ENCODE assay signal across 9 mouse cellular contexts in genomic region chr5:29293194-29293593, GRCm38 (mm10).
A peak's percentile ranks its signal among the peaks of the same experiment; 100 is the strongest.
DNase-seq lines count a peak whose midpoint lies in the region; ATAC-seq and TF ChIP-seq lines count a peak whose summit lies in the region.
"Had no signal": no experiment of that assay in that cellular context is flagged by ENCODE, and none has a peak within 500 bp of the region (broad histone marks: within the 10 kb centered on the region; RNA-seq: fewer than 3 reads in every experiment).

No protein-coding gene starts in this region.

- intact Hi-C loops in heart, postnatal 36 days (cut with DNase I) = loop anchor here (5.0 kb wide), 1 partner anchor 841 kb away; no protein-coding TSS in a partner anchor
- intact Hi-C loops in left cerebral cortex, postnatal 25 days (cut with DNase I) = loop anchor here (2.0 to 5.0 kb wide), 2 partner anchors 826 to 842 kb away; partner anchors contain the start of gene Shh

- H3K9ac ChIP-seq in liver, adult 2 months (ENCODE audit: low read depth, low read length) = no peak overlapping the region
- H3K9ac ChIP-seq in liver, embryonic 11.5 days (ENCODE audit: low read depth, low read length) = no peak overlapping the region

- 33% methylated on average over 2 of the region's 2 CpGs for WGBS in liver, adult 2 months
- WGBS in liver, embryonic 11.5 days = 18% methylated on average over 2 of the region's 2 CpGs

- no peak overlapping the region for H3K27ac ChIP-seq in liver, adult 2 months (replicated peaks; ENCODE audit: insufficient read depth, low read depth, low read length)
- H3K27ac ChIP-seq in liver, embryonic 11.5 days (ENCODE audit: low read depth, low read length) = no peak overlapping the region

- H3K4me2 ChIP-seq in liver, embryonic 11.5 days = no peak overlapping the region

- no peaks in the 10 kb centered on the region for H3K9me3 ChIP-seq in liver, embryonic 11.5 days (ENCODE audit: control insufficient read depth, low read length)

- ATAC-seq in liver, embryonic 11.5 days (replicated peaks; ENCODE audit: low FRiP score) = no peak
- peak; percentile 90 for ATAC-seq in common myeloid progenitor, adult 5-6 weeks (replicated peaks; ENCODE audit: low read depth, poor library complexity, severe bottlenecking)

- no peak for TF ChIP-seq POLR2A in liver, adult 2 months (IDR thresholded peaks at IDR 0.05; ENCODE audit: extremely low read depth, insufficient read depth, low read length)

- TF ChIP-seq CTCF in liver, adult 2 months (IDR thresholded peaks at IDR 0.05; ENCODE audit: low read depth, low read length) = peak; percentile 79

- no peaks in the 10 kb centered on the region for H3K79me2 ChIP-seq in liver, adult 2 months (ENCODE audit: control insufficient read depth, insufficient read depth, low read length)

- H3K27me3 ChIP-seq in liver, adult 2 months (ENCODE audit: control insufficient read depth, insufficient read depth, low read length) = no peaks in the 10 kb centered on the region
- H3K27me3 ChIP-seq in liver, embryonic 11.5 days (replicated peaks; ENCODE audit: control insufficient read depth, insufficient read depth, low read length) = no peaks in the 10 kb centered on the region

- no peak overlapping the region for H3K4me3 ChIP-seq in liver, adult 2 months (ENCODE audit: insufficient read depth, low read depth, low read length)
- H3K4me3 ChIP-seq in liver, embryonic 11.5 days (ENCODE audit: low read depth, low read length) = no peak overlapping the region
- H3K4me3 ChIP-seq: myocyte had no signal

- DNase-seq in liver, adult 2 months (ENCODE audit: extremely low read depth, low read depth, low spot score) = peak; percentile 24
- DNase-seq in liver, embryonic 11.5 days (ENCODE audit: low spot score) = no peak
- peak; percentile 70 for DNase-seq in ZHBTc4 (ENCODE audit: low read depth, low spot score)
- peak; percentile 38 to 65 for DNase-seq in heart, postnatal 36 days
- DNase-seq in left cerebral cortex, postnatal 25 days (ENCODE audit: low spot score in 2 of 2) = peak; percentile 51 to 59
- peak; percentile 86 for DNase-seq in retina, embryonic 14.5 days (ENCODE audit: low spot score)
- peak; percentile 72 for DNase-seq in urinary bladder, postnatal 14 days (ENCODE audit: low spot score)

- peaks cover 2% of the 10 kb centered on the region for H3K4me1 ChIP-seq in liver, adult 2 months (ENCODE audit: control insufficient read depth, insufficient read depth, low read length)
- H3K4me1 ChIP-seq in liver, embryonic 11.5 days (replicated peaks; ENCODE audit: control insufficient read depth, insufficient read depth, low read length) = no peaks in the 10 kb centered on the region

- H3K36me3 ChIP-seq in liver, adult 2 months (ENCODE audit: control insufficient read depth, insufficient read depth, low read length) = peaks cover 2% of the 10 kb centered on the region; the same call in 1 of the 2 replicates
- H3K36me3 ChIP-seq in liver, embryonic 11.5 days (ENCODE audit: control insufficient read depth, insufficient read depth, low read length) = no peaks in the 10 kb centered on the region
